Mouse (Mus musculus): ENCODE data around the gene Wdr24.

DNA sequence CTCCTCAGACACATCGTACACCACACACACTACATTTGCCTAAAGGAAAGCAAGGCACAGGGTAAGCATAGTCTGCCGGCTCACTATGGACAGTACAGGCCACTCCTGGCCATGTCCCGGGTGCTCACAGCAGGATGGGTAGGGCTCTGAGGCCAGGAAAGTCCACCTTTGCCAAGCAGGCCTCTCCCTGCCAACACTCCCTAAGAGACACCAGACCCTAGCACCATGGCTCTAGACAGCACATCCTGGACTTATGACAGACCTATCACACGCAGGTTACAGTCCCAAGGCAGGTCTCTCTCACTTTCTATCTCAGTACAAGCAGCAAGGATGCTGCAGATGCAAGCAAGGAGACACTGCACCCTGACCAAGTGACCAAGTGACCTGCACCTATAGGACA is 19.7 kb downstream of the Wdr24 start:
- TF ChIP-seq POLR2A (IDR thresholded peaks at IDR 0.05; ENCODE audit: borderline replicate concordance, extremely low read depth, low read depth, low read length) (no peak), CTCF (IDR thresholded peaks at IDR 0.05; ENCODE audit: insufficient read depth, low read length) (no peak)
